In the genomic region with DNA sequence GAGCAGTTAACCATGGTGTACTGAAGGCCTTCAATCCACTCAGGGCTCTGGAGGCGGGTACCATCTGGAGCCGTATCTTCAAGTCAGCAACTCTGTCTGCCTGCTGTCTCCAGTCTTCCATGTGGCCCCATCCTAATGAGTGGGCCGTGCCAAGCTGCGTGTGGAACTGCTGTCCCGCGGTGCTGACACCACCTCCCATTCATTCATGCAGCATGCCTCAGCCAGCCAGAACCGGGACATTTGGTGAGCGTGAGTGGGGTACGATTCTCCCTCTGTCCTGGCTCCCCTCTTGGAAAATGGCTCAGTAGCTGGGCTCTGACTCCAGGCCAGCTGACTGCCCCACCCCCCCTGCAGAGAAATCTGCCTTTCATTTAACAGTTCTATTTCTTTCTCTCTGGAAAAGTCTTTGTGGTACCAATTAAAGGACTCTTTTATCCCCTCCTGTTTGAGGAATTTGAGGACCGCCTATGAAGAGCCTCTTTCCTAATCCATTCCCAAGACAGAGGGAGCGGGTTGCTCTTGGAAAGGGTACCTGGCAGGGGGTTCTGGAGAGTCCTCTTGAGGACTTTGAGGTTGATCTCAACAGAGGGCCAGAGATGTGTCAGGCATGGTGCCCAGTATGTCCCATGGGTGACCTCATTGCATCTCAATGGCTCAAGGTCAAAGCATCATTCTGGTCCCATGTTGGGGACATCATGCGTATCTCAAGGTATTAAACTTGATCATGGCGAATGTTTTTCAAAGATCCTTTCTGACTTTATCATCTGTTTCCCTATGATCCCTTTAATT, we compare ENCODE assay signal across 10 mouse cellular contexts. TPM values are rescaled to one million over a fixed set of nuclear protein-coding genes. Genes with fewer than 3 reads are reported as not detected.
DNase-seq lines count a peak whose midpoint lies in the region; ATAC-seq lines count a peak whose summit lies in the region.
"Had no signal": no experiment of that assay in that cellular context is flagged by ENCODE, and none has a peak within 500 bp of the region (broad histone marks: within the 10 kb centered on the region; RNA-seq: fewer than 3 reads in every experiment).

No protein-coding gene starts in this region.

- WGBS in hindbrain, embryonic 15.5 days = 27% methylated on average over 13 of the region's 13 CpGs
- 40% methylated on average over 13 of the region's 13 CpGs for WGBS in hindbrain, embryonic 10.5 days

- ATAC-seq in hindbrain, embryonic 15.5 days (ENCODE audit: low FRiP score, low read depth) = peak; percentile 84
- no peak for ATAC-seq in monocyte, adult 5-6 weeks (replicated peaks; ENCODE audit: insufficient number of reproducible peaks, low FRiP score, low TSS enrichment, poor library complexity, severe bottlenecking)

- H3K4me1 ChIP-seq in hindbrain, embryonic 15.5 days (replicated peaks) = peaks cover 9% of the 10 kb centered on the region
- peaks cover 7% of the 10 kb centered on the region for H3K4me1 ChIP-seq in hindbrain, embryonic 10.5 days (replicated peaks)

- DNase-seq in hindbrain, embryonic 10.5 days (ENCODE audit: low spot score) = no peak
- DNase-seq in cerebellum, postnatal 36 days = peak; percentile 26 to 38
- peak; percentile 70 to 73 for DNase-seq in layer of hippocampus, postnatal 10 days (ENCODE audit: low spot score in 2 of 2)
- DNase-seq in right cerebral cortex, adult 2 months (ENCODE audit: low spot score in 2 of 2) = peak; percentile 72 to 73
- no peak for DNase-seq in B cell, adult 2 months
- no peak for DNase-seq in spleen, postnatal 10 days (ENCODE audit: low spot score in 2 of 2)
- DNase-seq: embryo, embryonic 11 days had no signal

- no peaks in the 10 kb centered on the region for H3K27me3 ChIP-seq in hindbrain, embryonic 15.5 days
- H3K27me3 ChIP-seq in hindbrain, embryonic 10.5 days (ENCODE audit: insufficient read depth, poor library complexity, severe bottlenecking) = no peaks in the 10 kb centered on the region
- H3K27me3 ChIP-seq: limb, embryonic 12.5 days had no signal

- H3K4me3 ChIP-seq in hindbrain, embryonic 15.5 days = no peak overlapping the region
- H3K4me3 ChIP-seq in hindbrain, embryonic 10.5 days = no peak overlapping the region
- H3K4me3 ChIP-seq: limb, embryonic 12.5 days had no signal

- no peak overlapping the region for H3K4me2 ChIP-seq in hindbrain, embryonic 15.5 days
- H3K4me2 ChIP-seq: limb, embryonic 12.5 days had no signal

- no peak overlapping the region for H3K9ac ChIP-seq in hindbrain, embryonic 15.5 days
- H3K9ac ChIP-seq: limb, embryonic 12.5 days had no signal

- no peaks in the 10 kb centered on the region for H3K9me3 ChIP-seq in hindbrain, embryonic 15.5 days
- H3K9me3 ChIP-seq in hindbrain, embryonic 10.5 days = 0 out of 2 replicates have a peak, but pooled peaks cover 3% of the 10 kb centered on the region
- H3K9me3 ChIP-seq: limb, embryonic 12.5 days had no signal

- H3K27ac ChIP-seq in hindbrain, embryonic 15.5 days (replicated peaks) = no peak overlapping the region; the same call in 1 of the 2 replicates
- H3K27ac ChIP-seq in hindbrain, embryonic 10.5 days = no peak overlapping the region
- H3K27ac ChIP-seq: limb, embryonic 12.5 days had no signal

- H3K36me3 ChIP-seq in hindbrain, embryonic 15.5 days = no peaks in the 10 kb centered on the region
- H3K36me3 ChIP-seq in hindbrain, embryonic 10.5 days = no peaks in the 10 kb centered on the region
- H3K36me3 ChIP-seq: limb, embryonic 12.5 days had no signal

RNA-seq across cellular contexts. Expression of gene Brd7, which starts 55.5 kb away (rescaled TPM):
- 61.9 and 62.7 TPM in 2 replicates for polyA plus RNA-seq in hindbrain, embryonic 15.5 days (2015; fragmentation: Nextera tagmentation; extraction: Ambion mirVana)
- 61.8 and 85.8 TPM in 2 replicates for polyA plus RNA-seq in hindbrain, embryonic 10.5 days (2016; fragmentation: Nextera tagmentation; extraction: Ambion mirVana)
- total RNA-seq in layer of hippocampus, postnatal 10 days (2021) = 10 to 100 TPM; 63.4 to 68.8 TPM
- total RNA-seq in monocyte, adult 5-6 weeks (2017) = 64.0 to 69.8 TPM (median 69.1 TPM) in 3 replicates

Comparison
In these comparisons a context has a peak if more than half of its experiments do, and no peak if none do; other contexts are left out.
1. DNase-seq: peak in cerebellum, postnatal 36 days (2 of 2), layer of hippocampus, postnatal 10 days (2 of 2) and right cerebral cortex, adult 2 months (2 of 2); none in hindbrain, embryonic 10.5 days (single experiment), B cell, adult 2 months (0 of 2) and spleen, postnatal 10 days (0 of 2).